Mouse (Mus musculus) myocyte (in vitro differentiated cells): ENCODE data around the gene Rnase9. TPM values are rescaled to one million over a fixed set of nuclear protein-coding genes. Genes with fewer than 3 reads are reported as not detected.

ENCODE experiments used
- H3K27me3 ChIP-seq: one replicate; pipeline ENCODE4 v1.6.1; 2011; ENCODE audit not compliant: control insufficient read depth, insufficient read depth, insufficient read length
- H3K36me3 ChIP-seq: one replicate; pipeline ENCODE4 v1.6.1; 2011; ENCODE audit not compliant: control insufficient read depth, insufficient read depth
- H3K4me2 ChIP-seq: one replicate; pipeline ENCODE4 v1.6.1; 2011; ENCODE audit warnings: low read depth, control low read depth
- H3K4me3 ChIP-seq: one replicate; pipeline ENCODE4 v1.5.1; 2011; ENCODE audit warnings: mild to moderate bottlenecking, control low read depth, moderate library complexity
- H3K79me2 ChIP-seq: one replicate; pipeline ENCODE4 v1.6.1; 2011; ENCODE audit not compliant: control insufficient read depth, insufficient read depth
- H3ac ChIP-seq: one replicate; pipeline ENCODE4 v1.6.1; 2011; ENCODE audit not compliant: control insufficient read depth, insufficient read length
- CEBPB ChIP-seq: IDR thresholded peaks from 2 replicates; pipeline ENCODE4 v1.6.1; 2011; ENCODE audit warnings: mild to moderate bottlenecking, moderate library complexity; ENCODE audit not compliant: poor library complexity, insufficient read depth, severe bottlenecking
- E2F4 ChIP-seq: IDR thresholded peaks from one replicate; pipeline ENCODE4 v1.6.1; 2011; ENCODE audit warnings: mild to moderate bottlenecking, control low read depth, moderate library complexity; ENCODE audit not compliant: insufficient read depth
- MAX ChIP-seq: IDR thresholded peaks from one replicate; pipeline ENCODE4 v1.6.1; 2011; ENCODE audit warnings: low read depth, mild to moderate bottlenecking, control low read depth
- MYOD1 ChIP-seq, 3 experiments: IDR thresholded peaks; one replicate each; pipeline ENCODE4 v1.6.1; 2011; ENCODE audit warnings: control low read depth in 2 of 3, low read depth in 2 of 3, mild to moderate bottlenecking in 2 of 3, moderate library complexity in 1 of 3; ENCODE audit not compliant: insufficient read length in 2 of 3, control insufficient read depth in 1 of 3
- MYOG ChIP-seq, 3 experiments: IDR thresholded peaks; one replicate each; pipeline ENCODE4 v1.6.1; 2011; ENCODE audit warnings: control low read depth in 2 of 3, low read depth in 2 of 3, mild to moderate bottlenecking in 2 of 3; ENCODE audit not compliant: insufficient read length in 2 of 3, control insufficient read depth in 1 of 3, insufficient read depth in 1 of 3
- POLR2A ChIP-seq: IDR thresholded peaks from one replicate; pipeline ENCODE4 v1.6.1; 2011; ENCODE audit warnings: low read depth, mild to moderate bottlenecking, control low read depth, moderate library complexity; ENCODE audit not compliant: insufficient read length
- POLR2AphosphoS2 ChIP-seq: IDR thresholded peaks from one replicate; pipeline ENCODE4 v1.6.1; 2011; ENCODE audit warnings: low read depth, control low read depth; ENCODE audit not compliant: insufficient read length
- REST ChIP-seq: IDR thresholded peaks from one replicate; pipeline ENCODE4 v1.6.1; 2011; ENCODE audit warnings: mild to moderate bottlenecking, control low read depth, moderate library complexity; ENCODE audit not compliant: insufficient read depth, insufficient read length
- SRF ChIP-seq: IDR thresholded peaks from one replicate; pipeline ENCODE4 v1.6.1; 2011; ENCODE audit warnings: low read depth; ENCODE audit not compliant: control insufficient read depth, insufficient read length
- TCF12 ChIP-seq: IDR thresholded peaks from one replicate; pipeline ENCODE4 v1.6.1; 2011; ENCODE audit warnings: mild to moderate bottlenecking, control low read depth; ENCODE audit not compliant: poor library complexity, insufficient read depth, severe bottlenecking
- TCF3 ChIP-seq: IDR thresholded peaks from one replicate; pipeline ENCODE4 v1.6.1; 2011; ENCODE audit warnings: low read depth, control low read depth; ENCODE audit not compliant: insufficient read length
- USF1 ChIP-seq: IDR thresholded peaks from one replicate; pipeline ENCODE4 v1.6.1; 2011; ENCODE audit warnings: low read depth, mild to moderate bottlenecking, control low read depth, moderate library complexity
- polyA plus RNA-seq: library from polyadenylated mRNA; unstranded; fragments of >200 nt; fragmentation: generic; extraction: Trizol; gene quantifications from one replicate; pipeline ENCODE4 v1.2.1, GENCODE M21; 2012; ENCODE audit warnings: missing spikeins

Gene Rnase9
- polyA plus RNA-seq, 1 experiment = not detected

GRCm38 (mm10) chr14:51053176-51053575 is 11.5 kb upstream of the Rnase9 start:
- no peak for TF ChIP-seq POLR2AphosphoS2
- no peak for TF ChIP-seq MYOD1 (IDR thresholded peaks at IDR 0.05; ENCODE audit: control insufficient read depth in 1 of 3, insufficient read length in 2 of 3, low read depth in 2 of 3)
- TF ChIP-seq POLR2A = no peak
- no peak for TF ChIP-seq E2F4
- no peak for TF ChIP-seq SRF
- no peak for TF ChIP-seq TCF3
- no peak for TF ChIP-seq TCF12
- no peak for TF ChIP-seq CEBPB
- no peak for TF ChIP-seq MAX
- no peak for TF ChIP-seq MYOG (IDR thresholded peaks at IDR 0.05; ENCODE audit: control insufficient read depth in 1 of 3, insufficient read depth in 1 of 3, insufficient read length in 2 of 3, low read depth in 2 of 3)
- TF ChIP-seq USF1 = no peak
- no peak for TF ChIP-seq REST
- Histone ChIP-seq H3K4me3 (no peak overlapping the region), H3ac (no peak overlapping the region), H3K36me3 (no peaks in the 10 kb centered on the region), H3K79me2 (no peaks in the 10 kb centered on the region), H3K4me2 (no peak overlapping the region), H3K27me3 (no peaks in the 10 kb centered on the region)

DNA sequence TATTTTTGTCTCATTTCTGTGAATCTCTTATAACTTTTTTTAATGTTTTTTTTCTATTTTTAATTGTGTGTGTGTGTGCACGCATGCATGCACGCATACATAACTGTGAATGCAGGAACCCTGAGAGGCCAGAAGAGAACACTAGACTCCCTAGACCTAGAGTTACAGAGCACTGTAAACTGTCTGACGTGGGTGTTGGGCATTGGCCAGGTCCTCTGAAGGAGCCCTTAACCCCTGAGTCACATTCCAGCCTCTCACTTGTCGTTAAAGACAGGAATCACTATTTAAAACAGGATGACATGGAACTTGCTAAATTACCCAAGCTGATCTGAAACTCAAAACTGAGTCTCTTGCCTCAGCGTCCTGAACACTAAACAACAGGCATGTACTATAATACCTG is 10.3 kb upstream of the Rnase9 start:
- Histone ChIP-seq H3K27me3 (no peaks in the 10 kb centered on the region), H3K4me3 (no peak overlapping the region), H3K4me2 (no peak overlapping the region), H3K79me2 (no peaks in the 10 kb centered on the region), H3K36me3 (no peaks in the 10 kb centered on the region), H3ac (no peak overlapping the region)
- TF ChIP-seq MYOG (IDR thresholded peaks at IDR 0.05; ENCODE audit: control insufficient read depth in 1 of 3, insufficient read depth in 1 of 3, insufficient read length in 2 of 3, low read depth in 2 of 3) (no peak), REST (no peak), E2F4 (no peak), TCF3 (no peak), POLR2A (no peak), USF1 (no peak), MYOD1 (IDR thresholded peaks at IDR 0.05; ENCODE audit: control insufficient read depth in 1 of 3, insufficient read length in 2 of 3, low read depth in 2 of 3) (no peak), TCF12 (no peak), POLR2AphosphoS2 (no peak), MAX (no peak), CEBPB (no peak), SRF (no peak)

DNA sequence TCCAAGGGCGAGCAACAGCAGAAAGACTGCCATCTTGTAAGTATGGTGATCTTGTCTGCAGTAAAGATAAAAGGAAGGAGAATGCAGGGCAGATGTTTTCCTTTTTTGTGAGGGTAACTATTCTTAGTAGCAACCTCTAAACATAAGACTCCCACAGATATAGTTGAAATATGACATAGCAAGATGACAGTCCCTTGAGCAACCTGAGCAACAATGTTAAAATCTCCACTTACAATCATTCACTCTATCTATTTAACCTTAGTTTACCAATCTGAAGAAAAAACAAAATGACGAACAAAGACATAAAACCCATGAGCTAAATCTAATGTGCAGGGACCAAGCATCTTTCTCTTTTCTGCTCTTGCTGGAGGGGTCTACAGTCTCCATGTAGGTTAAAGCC is 8.4 kb upstream of the Rnase9 start, which contains the start of gene Rnase11:
Gene Rnase11 (minus strand): TSS at position 101 of the 400 bp plus-strand sequence.
- TF ChIP-seq MAX (no peak), CEBPB (no peak), E2F4 (no peak), POLR2A (no peak), MYOD1 (IDR thresholded peaks at IDR 0.05; ENCODE audit: control insufficient read depth in 1 of 3, insufficient read length in 2 of 3, low read depth in 2 of 3) (no peak), USF1 (no peak), POLR2AphosphoS2 (no peak)
- no peak within 1 kb of the TSS for H3K4me2 ChIP-seq
- H3K79me2 ChIP-seq = no peaks in the 10 kb centered on the region
- H3ac ChIP-seq = no peak within 1 kb of the TSS
- H3K4me3 ChIP-seq = no peak within 1 kb of the TSS
- no peaks in the 10 kb centered on the region for H3K27me3 ChIP-seq
- H3K36me3 ChIP-seq = no peaks in the 10 kb centered on the region

- TF ChIP-seq TCF3 (no peak), POLR2AphosphoS2 (no peak), USF1 (no peak), CEBPB (no peak), E2F4 (no peak), SRF (no peak)
- Histone ChIP-seq H3K79me2 (no peaks in the 10 kb centered on the region), H3ac (no peak overlapping the region), H3K36me3 (no peaks in the 10 kb centered on the region), H3K4me3 (no peak overlapping the region), H3K4me2 (no peak overlapping the region), H3K27me3 (no peaks in the 10 kb centered on the region)
Measured at GRCm38 (mm10) chr14:51047846-51048245, 6.2 kb upstream of the Rnase9 start.

- no peak overlapping the region for H3K4me3 ChIP-seq
- H3K79me2 ChIP-seq = no peaks in the 10 kb centered on the region
- peak overlapping the region; percentile 18 for H3K4me2 ChIP-seq
- H3ac ChIP-seq = no peak overlapping the region
- TF ChIP-seq MYOG (IDR thresholded peaks at IDR 0.05; ENCODE audit: control insufficient read depth in 1 of 3, insufficient read depth in 1 of 3, insufficient read length in 2 of 3, low read depth in 2 of 3) (no peak), MYOD1 (IDR thresholded peaks at IDR 0.05; ENCODE audit: control insufficient read depth in 1 of 3, insufficient read length in 2 of 3, low read depth in 2 of 3) (peak in 2 of 3 experiments; percentile 48 to 51)
- H3K27me3 ChIP-seq = no peaks in the 10 kb centered on the region
- H3K36me3 ChIP-seq = no peaks in the 10 kb centered on the region
Measured at GRCm38 (mm10) chr14:51036214-51036613, 5.5 kb downstream of the Rnase9 start.
